Mouse (Mus musculus): ENCODE data around the gene Itga7.

- TF ChIP-seq POLR2A (IDR thresholded peaks at IDR 0.05; ENCODE audit: control insufficient read depth, extremely low read depth, insufficient read depth, low read length, poor library complexity) (no peak), CTCF (IDR thresholded peaks at IDR 0.05; ENCODE audit: borderline replicate concordance, control insufficient read depth, extremely low read depth, insufficient read depth, low read length, poor library complexity) (no peak)
Observed at GRCm38 (mm10) chr10:128910066-128910841, 23.4 kb upstream of the Itga7 start.
